Mouse (Mus musculus) megakaryocyte, embryonic 14.5 days (primary cell): ENCODE measurements at regions not wholly inside any gene's neighbourhood (a gene's known extent, or its start where the extent isn't known, plus 50 kb on each side); places are given as distances from the start of the nearest gene placed in this dataset.

Source experiments
- H3K27me3 ChIP-seq: replicated peaks from 2 replicates; pipeline ENCODE3; 2012; ENCODE audit warnings: inconsistent platforms
- H3K36me3 ChIP-seq: replicated peaks from 2 replicates; pipeline ENCODE3; 2012; ENCODE audit warnings: low read length, inconsistent platforms, mixed read lengths
- H3K4me1 ChIP-seq: 2 replicates; pipeline ENCODE4 v1.6.1; 2012; ENCODE audit warnings: inconsistent platforms
- H3K4me3 ChIP-seq: replicated peaks from 2 replicates; pipeline ENCODE3; 2012; ENCODE audit warnings: moderate library complexity, mild to moderate bottlenecking, inconsistent platforms
- H3K9me3 ChIP-seq: 2 replicates; pipeline ENCODE4 v1.6.1; 2012; ENCODE audit warnings: inconsistent platforms
- FLI1 ChIP-seq: IDR thresholded peaks from 2 replicates; pipeline ENCODE4 v1.6.1; 2012; ENCODE audit warnings: low read length, inconsistent platforms, mixed read lengths
- GATA1 ChIP-seq: IDR thresholded peaks from 3 replicates; pipeline ENCODE4 v1.6.1; 2012; ENCODE audit warnings: mixed read lengths, low read length, inconsistent platforms, borderline replicate concordance

DNA sequence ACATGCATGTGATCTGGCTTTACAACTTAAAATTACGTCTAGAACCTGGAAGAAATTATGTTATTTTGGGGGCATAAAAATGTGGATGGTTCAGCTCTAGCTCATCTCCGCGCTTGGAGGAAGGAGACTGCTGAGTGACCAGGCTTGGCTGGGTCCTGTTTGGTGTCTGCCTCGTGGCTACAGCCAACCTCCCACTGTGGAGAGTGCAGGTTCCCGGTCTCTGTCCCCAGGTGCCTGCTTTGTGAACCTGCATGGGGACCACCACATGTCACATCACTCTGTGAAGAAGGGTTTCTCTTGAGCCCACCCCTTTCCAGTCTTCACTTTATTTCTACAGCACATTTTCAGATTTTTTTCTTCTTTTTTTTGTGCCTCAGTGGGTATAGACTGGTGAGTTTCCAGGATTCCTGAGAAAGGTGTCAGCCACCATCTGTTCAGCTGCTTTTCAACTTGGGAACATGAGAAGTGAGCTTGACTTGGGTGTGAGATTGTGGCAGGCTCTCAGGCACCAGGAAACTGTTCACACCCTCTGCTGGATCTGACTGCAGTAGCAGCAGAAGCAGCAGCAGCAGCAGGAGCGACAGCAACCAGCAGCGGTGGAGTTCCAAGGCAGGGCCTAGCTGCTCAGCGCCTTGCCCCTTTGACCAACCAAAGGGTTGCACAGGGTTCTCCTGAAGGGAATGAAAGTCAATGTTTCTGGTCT lies 64.6 kb upstream of the Synm start:
- no peaks in the 10 kb centered on the region for H3K36me3 ChIP-seq
- peaks cover 17% of the 10 kb centered on the region for H3K27me3 ChIP-seq
- H3K4me3 ChIP-seq = no peak overlapping the region
- H3K4me1 ChIP-seq = no peaks in the 10 kb centered on the region
- H3K9me3 ChIP-seq = no peaks in the 10 kb centered on the region
- TF ChIP-seq GATA1 (no peak), FLI1 (no peak)

DNA sequence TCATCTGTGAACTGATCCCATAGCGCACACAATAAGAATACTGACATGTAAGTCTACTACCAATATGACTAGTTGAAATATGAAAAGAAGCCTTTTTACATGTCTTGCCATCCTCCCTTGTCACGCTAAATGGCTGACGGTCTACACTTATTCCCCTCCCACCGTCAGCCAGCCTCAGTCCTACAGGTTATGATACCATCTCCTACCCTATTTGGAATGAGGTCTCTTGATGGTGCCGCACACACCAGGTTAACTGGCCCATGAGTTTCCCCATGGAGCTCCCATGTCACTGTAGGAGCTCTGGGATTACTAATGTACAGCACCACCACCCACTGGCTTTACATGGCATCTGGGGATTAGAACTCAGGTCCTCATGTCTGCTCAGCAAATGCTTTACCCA lies 60.0 kb upstream of the Synm start:
- Histone ChIP-seq H3K27me3 (peaks cover 16% of the 10 kb centered on the region), H3K9me3 (no peaks in the 10 kb centered on the region), H3K36me3 (no peaks in the 10 kb centered on the region), H3K4me3 (no peak overlapping the region), H3K4me1 (no peaks in the 10 kb centered on the region)
- no peak for TF ChIP-seq GATA1
- no peak for TF ChIP-seq FLI1

GRCm38 (mm10) chr7:67817556-67817955 lies 58.0 kb upstream of the Synm start:
- Histone ChIP-seq H3K27me3 (peaks cover 9% of the 10 kb centered on the region), H3K4me1 (no peaks in the 10 kb centered on the region), H3K9me3 (no peaks in the 10 kb centered on the region), H3K36me3 (no peaks in the 10 kb centered on the region), H3K4me3 (no peak overlapping the region)
- TF ChIP-seq FLI1 (no peak), GATA1 (no peak)

DNA sequence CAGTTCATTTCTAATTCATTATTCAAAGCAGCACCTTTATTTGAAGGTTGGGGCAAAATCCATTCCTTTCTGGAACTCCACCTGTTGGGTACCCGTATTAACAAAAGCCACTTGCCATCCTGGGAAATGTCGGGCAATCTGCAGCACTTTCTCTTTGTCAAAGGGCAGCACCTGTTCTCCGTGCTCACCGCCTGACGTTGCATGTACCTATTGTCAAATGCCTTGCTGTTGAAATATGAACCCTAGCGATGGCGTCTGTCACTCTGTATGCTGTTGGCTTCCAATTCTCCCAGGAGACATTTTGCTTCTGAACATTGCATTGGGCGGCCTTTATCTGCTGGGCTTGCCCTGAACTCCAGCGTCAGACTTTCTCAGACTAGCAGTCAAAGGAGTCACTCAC lies 55.3 kb upstream of the Synm start:
- Histone ChIP-seq H3K27me3 (peaks cover 9% of the 10 kb centered on the region), H3K4me3 (no peak overlapping the region), H3K4me1 (no peaks in the 10 kb centered on the region), H3K9me3 (no peaks in the 10 kb centered on the region), H3K36me3 (no peaks in the 10 kb centered on the region)
- TF ChIP-seq FLI1 (no peak), GATA1 (no peak)
